17 mouse cellular contexts compared by ENCODE assay signal in the genomic region with DNA sequence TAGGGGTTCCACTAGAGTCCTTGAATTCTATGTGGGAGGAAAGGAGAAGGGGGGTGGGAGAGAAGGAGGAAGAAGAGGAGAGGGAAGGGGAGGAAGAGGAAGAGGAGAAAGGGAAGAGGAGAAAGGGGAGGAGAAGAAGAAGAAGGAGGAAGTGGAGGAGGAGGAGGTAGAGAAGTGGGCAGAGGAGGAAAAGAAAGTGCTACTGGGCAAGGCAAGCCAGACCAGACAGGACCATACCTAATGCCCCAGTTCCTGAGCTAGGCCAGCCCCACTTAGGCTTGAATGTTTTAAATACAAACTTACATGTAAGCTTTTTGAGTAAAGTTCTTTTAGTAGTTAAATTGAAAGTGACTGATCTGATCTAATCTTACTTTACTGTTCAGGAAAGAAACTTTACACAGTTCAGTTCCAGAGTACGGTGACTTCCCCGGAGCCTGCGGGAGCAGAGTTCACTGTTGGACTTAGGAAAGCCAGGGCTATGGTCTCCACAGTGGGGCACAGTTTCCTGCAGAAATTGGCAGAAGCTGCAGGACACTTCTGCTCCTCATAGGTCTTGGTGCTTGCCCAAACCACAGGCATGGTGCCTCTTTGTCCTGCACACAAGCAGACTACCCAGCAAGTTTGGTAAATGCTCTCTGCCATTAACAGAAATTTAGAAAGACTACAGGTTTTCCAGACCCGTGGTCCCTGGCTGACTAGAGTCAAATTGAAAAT.
DNase-seq lines count a peak whose midpoint lies in the region; ATAC-seq and TF ChIP-seq lines count a peak whose summit lies in the region.
"Had no signal": no experiment of that assay in that cellular context is flagged by ENCODE, and none has a peak within 500 bp of the region (broad histone marks: within the 10 kb centered on the region; RNA-seq: fewer than 3 reads in every experiment).

No protein-coding gene starts in this region.

- no peaks in the 10 kb centered on the region for H3K9me3 ChIP-seq in liver, postnatal 0 days (ENCODE audit: low read length)
- H3K9me3 ChIP-seq in forebrain, embryonic 16.5 days (ENCODE audit: control insufficient read depth, low read length), result no peaks in the 10 kb centered on the region
- H3K9me3 ChIP-seq: embryonic facial prominence, embryonic 12.5 days; limb, embryonic 15.5 days had no signal

- no peak for TF ChIP-seq CTCF in liver, postnatal 0 days (IDR thresholded peaks at IDR 0.05; ENCODE audit: low read depth)

- H3K27ac ChIP-seq in liver, postnatal 0 days (ENCODE audit: low read depth), result no peak overlapping the region
- H3K27ac ChIP-seq in forebrain, embryonic 16.5 days (ENCODE audit: low read length), result no peak overlapping the region
- H3K27ac ChIP-seq: embryonic facial prominence, embryonic 12.5 days; hindbrain, embryonic 14.5 days; limb, embryonic 15.5 days had no signal

- no peak overlapping the region for H3K4me3 ChIP-seq in liver, postnatal 0 days (ENCODE audit: low read depth, low read length)
- no peak overlapping the region for H3K4me3 ChIP-seq in forebrain, embryonic 16.5 days (replicated peaks; ENCODE audit: low read length)
- H3K4me3 ChIP-seq: embryonic facial prominence, embryonic 12.5 days; limb, embryonic 15.5 days had no signal

- no peak for TF ChIP-seq EP300 in liver, postnatal 0 days (IDR thresholded peaks at IDR 0.05; ENCODE audit: low read depth)

- H3K27me3 ChIP-seq in liver, postnatal 0 days (ENCODE audit: insufficient read depth, low read length), result no peaks in the 10 kb centered on the region
- no peaks in the 10 kb centered on the region for H3K27me3 ChIP-seq in forebrain, embryonic 16.5 days (replicated peaks; ENCODE audit: control insufficient read depth, insufficient read depth, low read length)
- H3K27me3 ChIP-seq: embryonic facial prominence, embryonic 12.5 days; limb, embryonic 15.5 days had no signal

- peaks cover 3% of the 10 kb centered on the region; the same call in 1 of the 2 replicates for H3K4me1 ChIP-seq in liver, postnatal 0 days (ENCODE audit: insufficient read depth)
- no peaks in the 10 kb centered on the region for H3K4me1 ChIP-seq in forebrain, embryonic 16.5 days (replicated peaks; ENCODE audit: control insufficient read depth, insufficient read depth, low read length)
- H3K4me1 ChIP-seq: embryonic facial prominence, embryonic 12.5 days; limb, embryonic 15.5 days had no signal

- no peaks in the 10 kb centered on the region for H3K36me3 ChIP-seq in liver, postnatal 0 days (replicated peaks; ENCODE audit: insufficient read depth, low read length)
- H3K36me3 ChIP-seq in forebrain, embryonic 16.5 days (ENCODE audit: control insufficient read depth, insufficient read depth), result no peaks in the 10 kb centered on the region
- H3K36me3 ChIP-seq: embryonic facial prominence, embryonic 12.5 days; limb, embryonic 15.5 days had no signal

- H3K4me2 ChIP-seq in liver, postnatal 0 days (ENCODE audit: low read depth, low read length), result no peak overlapping the region
- no peak overlapping the region for H3K4me2 ChIP-seq in forebrain, embryonic 16.5 days (ENCODE audit: low read length)
- H3K4me2 ChIP-seq: embryonic facial prominence, embryonic 12.5 days; hindbrain, embryonic 14.5 days; limb, embryonic 15.5 days; lung, embryonic 14.5 days had no signal

- ATAC-seq in liver, postnatal 0 days, result no peak
- peak; percentile 16; the same call in 1 of the 2 replicates for ATAC-seq in megakaryocyte progenitor cell, adult 5-6 weeks (replicated peaks; ENCODE audit: poor library complexity)
- ATAC-seq in forebrain, embryonic 16.5 days, result no peak
- ATAC-seq: intestine, embryonic 16.5 days; midbrain, embryonic 16.5 days had no signal

- DNase-seq in cerebellum, adult 11-12 months, result peak; percentile 5
- no peak for DNase-seq in cerebellum, adult 9-10 months
- peak; percentile 6 for DNase-seq in liver
- DNase-seq in liver, postnatal 0 days, result no peak
- DNase-seq in kidney, adult 9 months, result peak; percentile 60
- no peak for DNase-seq in lung, postnatal 25 days (ENCODE audit: low spot score)
- DNase-seq: adrenal gland, postnatal 36 days; layer of hippocampus, adult 9-11 months; lung, embryonic 14.5 days; thymus, adult 2 months had no signal

- H3K9ac ChIP-seq in liver, postnatal 0 days (replicated peaks), result no peak overlapping the region
- H3K9ac ChIP-seq in forebrain, embryonic 16.5 days (replicated peaks; ENCODE audit: low read depth, low read length), result no peak overlapping the region
- H3K9ac ChIP-seq: embryonic facial prominence, embryonic 12.5 days; hindbrain, embryonic 14.5 days; limb, embryonic 15.5 days; lung, embryonic 14.5 days had no signal

- WGBS in liver, postnatal 0 days (ENCODE audit: insufficient replicate concordance), result 26% methylated on average over 4 of the region's 4 CpGs
- WGBS in forebrain, embryonic 16.5 days, result 89% methylated on average over 4 of the region's 4 CpGs

Comparison
In these comparisons a context has a peak if more than half of its experiments do, and no peak if none do; other contexts are left out.
1. DNase-seq: peak in cerebellum, adult 11-12 months (single experiment), liver (single experiment) and kidney, adult 9 months (single experiment); none in cerebellum, adult 9-10 months (single experiment), liver, postnatal 0 days (single experiment) and lung, postnatal 25 days (single experiment).